Mouse (Mus musculus): ENCODE measurements around the gene Ino80e.

DNA sequence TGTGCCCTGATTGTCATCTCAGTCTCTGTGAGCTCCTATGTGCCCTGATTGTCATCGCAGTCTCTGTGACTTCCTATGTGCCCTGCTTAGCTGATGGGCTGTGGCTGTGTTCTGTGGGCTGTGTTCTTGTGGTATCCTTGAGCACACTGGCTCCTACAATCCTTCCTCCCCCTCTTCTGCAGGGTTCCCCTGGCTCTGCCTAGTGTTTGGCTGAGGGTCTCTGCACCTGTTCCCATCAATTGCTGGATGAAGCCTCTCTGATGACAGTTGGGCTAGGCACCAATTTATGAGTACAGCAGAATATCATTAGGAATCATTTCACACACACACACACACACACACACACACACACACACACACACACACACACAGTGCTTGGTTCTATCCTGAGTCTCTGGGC lies 28.9 kb downstream of the Ino80e start:
- TF ChIP-seq CTCF (IDR thresholded peaks at IDR 0.05; ENCODE audit: insufficient read depth, low read depth, low read length) (no peak), POLR2A (IDR thresholded peaks at IDR 0.05; ENCODE audit: insufficient read depth, low read depth, low read length) (no peak)

Data from olfactory bulb, adult 2 months (tissue).